Mouse (Mus musculus) heart, postnatal 10 days (tissue): ENCODE results near the gene Kcnj11. TPM values are rescaled to one million over a fixed set of nuclear protein-coding genes. Genes with fewer than 3 reads are reported as not detected.

Experiments
- DNase-seq, 2 experiments: peaks; one replicate each; pipeline ENCODE4 v3.0.0; 2021
- intact Hi-C: fragments of 180-260 bp; cut with DNase I; formaldehyde crosslinking; loops from one replicate; pipeline ENCODE4 v1.15.1; 2025
- total RNA-seq, 2 experiments: library from RNA; stranded (reverse); gene quantifications; 2 replicates each; pipeline ENCODE4 v1.2.3; 2021

The Kcnj11 gene
- total RNA-seq, 2 experiments from 2014 or later, result 77.5 to 85.1 TPM

- DNase-seq, result peak in 1 of 2 experiments; percentile 6
- intact Hi-C loops, result no loop called here
Observed at GRCm38 (mm10) chr7:46052161-46052821, 48.3 kb downstream of the Kcnj11 start.

GRCm38 (mm10) chr7:46049981-46050380 is 50.6 kb downstream of the Kcnj11 start:
- intact Hi-C loops, result no loop called here
- DNase-seq, result no peak

GRCm38 (mm10) chr7:46047873-46048562 is 52.5 kb downstream of the Kcnj11 start:
- intact Hi-C loops, result no loop called here
- DNase-seq, result no peak

- intact Hi-C loops, result no loop called here
- peak in 1 of 2 experiments; percentile 8 for DNase-seq
Observed at GRCm38 (mm10) chr7:46045882-46046281, 54.7 kb downstream of the Kcnj11 start.

GRCm38 (mm10) chr7:46044106-46044505 is 56.5 kb downstream of the Kcnj11 start:
- DNase-seq, result no peak
- intact Hi-C loops, result no loop called here

Other genes starting within 250 kb of the Kcnj11 start
- gene Kdelr1, start 228.0 kb downstream of the Kcnj11 start, total RNA-seq, result 100 to 1,000 TPM; 121 to 128 TPM
- under 1 TPM; 0.55 to 0.77 TPM for gene Grin2d, start 222.4 kb downstream of the Kcnj11 start, total RNA-seq
- gene Syngr4, start 204.1 kb downstream of the Kcnj11 start, total RNA-seq, result under 1 TPM in 1 of 2 experiments, not detected in 1; 0.37 TPM
- gene Tmem143, start 203.8 kb downstream of the Kcnj11 start, total RNA-seq, result 10 to 100 TPM; 56.8 to 58.7 TPM
- 10 to 100 TPM; 37.0 to 44.5 TPM for gene Emp3, start 179.4 kb downstream of the Kcnj11 start, total RNA-seq
- 1 to 10 TPM in 1 of 2 experiments, under 1 TPM in 1; 0.96 to 2.0 TPM for gene Ccdc114, start 176.7 kb downstream of the Kcnj11 start, total RNA-seq
- gene Abcc6, start 70.5 kb downstream of the Kcnj11 start, total RNA-seq, result not detected
- 10 to 100 TPM; 67.2 to 68.2 TPM for gene Nomo1, start 67.1 kb downstream of the Kcnj11 start, total RNA-seq
- 10 to 100 TPM; 64.1 to 72.6 TPM for gene Abcc8, start 79.3 kb upstream of the Kcnj11 start, total RNA-seq
- 10 to 100 TPM; 12.2 to 12.8 TPM for gene Ush1c, start 137.7 kb upstream of the Kcnj11 start, total RNA-seq
- not detected for gene Otog, start 140.2 kb upstream of the Kcnj11 start, total RNA-seq